25 mouse cellular contexts compared by ENCODE assay signal in the genomic region with DNA sequence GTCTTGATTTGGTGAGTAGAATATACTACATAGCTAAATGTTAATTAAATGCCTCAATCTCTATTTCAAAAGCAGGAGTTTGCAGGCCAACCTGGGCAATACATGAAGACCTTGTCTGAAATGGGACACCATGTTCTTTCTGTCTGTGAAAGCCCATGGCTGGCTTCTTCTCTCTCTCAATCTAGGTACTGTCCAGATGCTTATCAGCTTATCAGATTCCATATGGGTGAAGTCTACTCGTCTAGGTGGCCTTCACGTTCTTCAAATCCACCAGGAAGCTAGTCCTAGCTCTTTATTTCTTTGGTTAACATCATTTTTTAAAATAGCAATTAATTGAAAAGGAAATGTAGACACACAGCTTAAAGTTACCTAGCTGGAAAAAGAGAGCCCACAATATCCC. TPM values are rescaled to one million over a fixed set of nuclear protein-coding genes. Genes with fewer than 3 reads are reported as not detected.
DNase-seq lines count a peak whose midpoint lies in the region; ATAC-seq and TF ChIP-seq lines count a peak whose summit lies in the region.
"Had no signal": no experiment of that assay in that cellular context is flagged by ENCODE, and none has a peak within 500 bp of the region (broad histone marks: within the 10 kb centered on the region; RNA-seq: fewer than 3 reads in every experiment).

No protein-coding gene starts in this region.

- no peak overlapping the region for H3K4me3 ChIP-seq in layer of hippocampus, adult 2 months
- H3K4me3 ChIP-seq in liver, embryonic 12.5 days: peak overlapping the region; percentile 24; the same call in 1 of the 2 replicates
- peak overlapping the region in 1 of 2 experiments; percentile 48; a peak in 2 of 4 replicates for H3K4me3 ChIP-seq in liver, embryonic 14.5 days (ENCODE audit: insufficient read depth in 1 of 2, low read depth in 2 of 2, low read length in 2 of 2)
- no peak overlapping the region for H3K4me3 ChIP-seq in liver, postnatal 0 days (ENCODE audit: low read depth, low read length)
- H3K4me3 ChIP-seq: embryonic facial prominence, embryonic 12.5 days; embryonic facial prominence, embryonic 15.5 days; forebrain, embryonic 10.5 days; forebrain, embryonic 13.5 days; hindbrain, embryonic 10.5 days had no signal

- no peaks in the 10 kb centered on the region for H3K9me3 ChIP-seq in liver, embryonic 12.5 days (replicated peaks)
- H3K9me3 ChIP-seq in liver, embryonic 14.5 days (ENCODE audit: control insufficient read depth, low read length): no peaks in the 10 kb centered on the region
- no peaks in the 10 kb centered on the region for H3K9me3 ChIP-seq in liver, postnatal 0 days (ENCODE audit: low read length)
- H3K9me3 ChIP-seq: embryonic facial prominence, embryonic 12.5 days; embryonic facial prominence, embryonic 15.5 days; forebrain, embryonic 10.5 days; forebrain, embryonic 13.5 days; hindbrain, embryonic 10.5 days had no signal

- no peaks in the 10 kb centered on the region for H3K27me3 ChIP-seq in liver, embryonic 12.5 days (replicated peaks)
- no peaks in the 10 kb centered on the region for H3K27me3 ChIP-seq in liver, embryonic 14.5 days (ENCODE audit: control insufficient read depth, insufficient read depth, low read length)
- no peaks in the 10 kb centered on the region for H3K27me3 ChIP-seq in liver, postnatal 0 days (ENCODE audit: insufficient read depth, low read length)
- H3K27me3 ChIP-seq: embryonic facial prominence, embryonic 12.5 days; embryonic facial prominence, embryonic 15.5 days; forebrain, embryonic 13.5 days; Patski had no signal

- no peaks in the 10 kb centered on the region for H3K36me3 ChIP-seq in liver, embryonic 12.5 days
- no peaks in the 10 kb centered on the region for H3K36me3 ChIP-seq in liver, embryonic 14.5 days (replicated peaks; ENCODE audit: control insufficient read depth, insufficient read depth, low read depth)
- no peaks in the 10 kb centered on the region for H3K36me3 ChIP-seq in liver, postnatal 0 days (replicated peaks; ENCODE audit: insufficient read depth, low read length)
- H3K36me3 ChIP-seq: embryonic facial prominence, embryonic 12.5 days; embryonic facial prominence, embryonic 15.5 days; forebrain, embryonic 10.5 days; hindbrain, embryonic 10.5 days had no signal

- no peak for ATAC-seq in liver, embryonic 12.5 days
- no peak for ATAC-seq in liver, embryonic 14.5 days (ENCODE audit: insufficient read depth)
- no peak for ATAC-seq in liver, postnatal 0 days
- ATAC-seq: forebrain, embryonic 13.5 days; forebrain, embryonic 16.5 days; hindbrain, postnatal 0 days; inflammation-experienced regulatory T-cells, adult 6 months; Patski had no signal

- TF ChIP-seq EP300 in liver, embryonic 14.5 days (IDR thresholded peaks at IDR 0.05; ENCODE audit: low read depth): no peak
- no peak for TF ChIP-seq EP300 in liver, postnatal 0 days (IDR thresholded peaks at IDR 0.05; ENCODE audit: low read depth)

- TF ChIP-seq CTCF in layer of hippocampus, adult 2 months (conservative IDR thresholded peaks at IDR 0.05): no peak
- TF ChIP-seq CTCF in liver, embryonic 14.5 days (IDR thresholded peaks at IDR 0.05; ENCODE audit: low read depth): no peak
- no peak for TF ChIP-seq CTCF in liver, postnatal 0 days (IDR thresholded peaks at IDR 0.05; ENCODE audit: low read depth)

- H3K4me1 ChIP-seq in liver, embryonic 12.5 days: peaks cover 78% of the 10 kb centered on the region
- H3K4me1 ChIP-seq in liver, embryonic 14.5 days (replicated peaks; ENCODE audit: control insufficient read depth in 2 of 2, insufficient read depth in 2 of 2, low read length in 1 of 2): peaks cover 74 to 75% of the 10 kb centered on the region in 2 experiments
- peaks cover 40% of the 10 kb centered on the region for H3K4me1 ChIP-seq in liver, postnatal 0 days (ENCODE audit: insufficient read depth)
- H3K4me1 ChIP-seq: embryonic facial prominence, embryonic 12.5 days; embryonic facial prominence, embryonic 15.5 days; forebrain, embryonic 10.5 days; hindbrain, embryonic 10.5 days had no signal

- DNase-seq in layer of hippocampus, adult 2 months (ENCODE audit: low spot score in 2 of 2): no peak
- no peak for DNase-seq in layer of hippocampus, postnatal 14 days (ENCODE audit: low spot score in 2 of 2)
- no peak for DNase-seq in liver, embryonic 14.5 days (ENCODE audit: low read depth in 3 of 3, low spot score in 3 of 3)
- no peak for DNase-seq in liver, postnatal 0 days
- DNase-seq in spleen, postnatal 14 days (ENCODE audit: low spot score in 2 of 2): no peak
- no peak for DNase-seq in cerebellum, postnatal 10 days
- DNase-seq: adrenal gland, postnatal 10 days; adrenal gland, postnatal 36 days; cerebellum, adult 18-20 months; cerebellum, adult 9-10 months; cerebellum, postnatal 25 days; gastrocnemius, postnatal 10 days; gastrocnemius, postnatal 36 days; heart, postnatal 36 days had no signal

- peak overlapping the region; percentile 63 for H3K4me2 ChIP-seq in liver, embryonic 12.5 days
- peak overlapping the region; percentile 72 for H3K4me2 ChIP-seq in liver, embryonic 14.5 days (ENCODE audit: low read depth)
- peak overlapping the region; percentile 45 for H3K4me2 ChIP-seq in liver, postnatal 0 days (ENCODE audit: low read depth, low read length)
- H3K4me2 ChIP-seq: embryonic facial prominence, embryonic 12.5 days; embryonic facial prominence, embryonic 15.5 days; forebrain, embryonic 13.5 days; hindbrain, embryonic 14.5 days had no signal

- peak overlapping the region; percentile 64 for H3K9ac ChIP-seq in liver, embryonic 12.5 days
- peak overlapping the region; percentile 70 for H3K9ac ChIP-seq in liver, embryonic 14.5 days (replicated peaks)
- no peak overlapping the region for H3K9ac ChIP-seq in liver, postnatal 0 days (replicated peaks)
- H3K9ac ChIP-seq: embryonic facial prominence, embryonic 12.5 days; embryonic facial prominence, embryonic 15.5 days; forebrain, embryonic 13.5 days; hindbrain, embryonic 14.5 days had no signal

- WGBS in liver, embryonic 12.5 days (ENCODE audit: insufficient replicate concordance): 36% methylated on average over 2 of the region's 2 CpGs
- 24% methylated on average over 2 of the region's 2 CpGs for WGBS in liver, embryonic 14.5 days (ENCODE audit: insufficient replicate concordance)
- WGBS in liver, postnatal 0 days (ENCODE audit: insufficient replicate concordance): 60% methylated on average over 2 of the region's 2 CpGs

- H3K27ac ChIP-seq in layer of hippocampus, adult 2 months: peak overlapping the region; percentile 69
- H3K27ac ChIP-seq in liver, embryonic 12.5 days: peak overlapping the region; percentile 96
- H3K27ac ChIP-seq in liver, embryonic 14.5 days: peak overlapping the region; percentile 97
- H3K27ac ChIP-seq in liver, postnatal 0 days (ENCODE audit: low read depth): peak overlapping the region; percentile 92
- H3K27ac ChIP-seq: embryonic facial prominence, embryonic 12.5 days; embryonic facial prominence, embryonic 15.5 days; forebrain, embryonic 10.5 days; forebrain, embryonic 13.5 days; hindbrain, embryonic 10.5 days; hindbrain, embryonic 14.5 days; hindbrain, postnatal 0 days had no signal

RNA-seq across cellular contexts. Expression of a gene that starts 8.9 kb away (rescaled TPM):
- total RNA-seq in layer of hippocampus, adult 2 months (2021): 10 to 100 TPM; 95.7 to 97.0 TPM
- 100 to 1,000 TPM; 102 to 103 TPM for total RNA-seq in layer of hippocampus, postnatal 14 days (2021)
- polyA plus RNA-seq in liver, embryonic 12.5 days (2016; fragmentation: Nextera tagmentation; extraction: Ambion mirVana): 64.7 and 71.1 TPM in 2 replicates
- 40.8 and 45.8 TPM in 2 replicates for polyA plus RNA-seq in liver, embryonic 14.5 days (2012; rRNA removed)
- polyA plus RNA-seq in liver, embryonic 14.5 days (2014; fragmentation: Nextera tagmentation; extraction: Ambion mirVana): 49.0 and 54.7 TPM in 2 replicates
- 31.9 and 32.7 TPM in 2 replicates for polyA plus RNA-seq in liver, postnatal 0 days (2015; fragmentation: Nextera tagmentation; extraction: Ambion mirVana)

RNA-seq across cellular contexts. Expression of a gene that starts 39.6 kb away (rescaled TPM):
- 10 to 100 TPM; 50.1 to 50.4 TPM for total RNA-seq in layer of hippocampus, adult 2 months (2021)
- 10 to 100 TPM; 42.9 to 46.1 TPM for total RNA-seq in layer of hippocampus, postnatal 14 days (2021)
- 41.8 and 41.9 TPM in 2 replicates for polyA plus RNA-seq in liver, embryonic 12.5 days (2016; fragmentation: Nextera tagmentation; extraction: Ambion mirVana)
- 17.2 and 30.4 TPM in 2 replicates for polyA plus RNA-seq in liver, embryonic 14.5 days (2012; rRNA removed)
- 46.6 and 49.1 TPM in 2 replicates for polyA plus RNA-seq in liver, embryonic 14.5 days (2014; fragmentation: Nextera tagmentation; extraction: Ambion mirVana)
- 40.8 and 40.9 TPM in 2 replicates for polyA plus RNA-seq in liver, postnatal 0 days (2015; fragmentation: Nextera tagmentation; extraction: Ambion mirVana)
